Mouse (Mus musculus) forebrain, embryonic 13.5 days (tissue): ENCODE data around the gene Etl4. TPM values are rescaled to one million over a fixed set of nuclear protein-coding genes. Genes with fewer than 3 reads are reported as not detected.

Experiments used
- ATAC-seq: fragments of 200-750 bp; cut with Nextera tagmentation; 2 replicates; pipeline ENCODE4 v1.8.0; 2017
- H3K27ac ChIP-seq: fragments of 300-500 bp; sonication (generic); 2 replicates; pipeline ENCODE4 v1.5.1; 2015; ENCODE audit warnings: inconsistent platforms, mild to moderate bottlenecking, moderate library complexity
- H3K27me3 ChIP-seq: fragments of 300-500 bp; sonication (generic); 2 replicates; pipeline ENCODE4 v1.6.1; 2015; ENCODE audit warnings: mild to moderate bottlenecking, inconsistent platforms
- H3K36me3 ChIP-seq: fragments of 300-500 bp; sonication (generic); 2 replicates; pipeline ENCODE4 v1.6.1; 2015; ENCODE audit warnings: mild to moderate bottlenecking, inconsistent platforms; ENCODE audit not compliant: poor library complexity, severe bottlenecking
- H3K4me1 ChIP-seq: fragments of 300-500 bp; sonication (generic); 2 replicates; pipeline ENCODE4 v1.6.1; 2015; ENCODE audit warnings: inconsistent platforms
- H3K4me2 ChIP-seq: fragments of 300-500 bp; sonication (generic); 2 replicates; pipeline ENCODE4 v1.6.1; 2015; ENCODE audit warnings: inconsistent platforms, mild to moderate bottlenecking, moderate library complexity
- H3K4me3 ChIP-seq: fragments of 300-500 bp; sonication (generic); 2 replicates; pipeline ENCODE4 v1.5.1; 2015; ENCODE audit warnings: mild to moderate bottlenecking, inconsistent platforms
- H3K9ac ChIP-seq: fragments of 300-500 bp; sonication (generic); 2 replicates; pipeline ENCODE4 v1.6.1; 2015; ENCODE audit warnings: mild to moderate bottlenecking, inconsistent platforms
- H3K9me3 ChIP-seq: fragments of 300-500 bp; sonication (generic); replicated peaks from 2 replicates; pipeline ENCODE4 v1.6.1; 2016; ENCODE audit warnings: inconsistent platforms
- WGBS: fragments of 180-500 bp; shearing (Covaris S2); methylation state at CpG from one replicate; pipeline ENCODE4 v1.1.7; 2015; 5-methylcytosine and 5-hydroxymethylcytosine counted together
- polyA plus RNA-seq: library from polyadenylated mRNA; unstranded; fragments of >200 nt; fragmentation: Nextera tagmentation; extraction: Ambion mirVana; gene quantifications from 2 replicates; pipeline ENCODE4 v1.2.1, GENCODE M21; 2015

Etl4 gene
- polyA plus RNA-seq, 1 experiment from 2014 or later = 24.6 TPM

DNA sequence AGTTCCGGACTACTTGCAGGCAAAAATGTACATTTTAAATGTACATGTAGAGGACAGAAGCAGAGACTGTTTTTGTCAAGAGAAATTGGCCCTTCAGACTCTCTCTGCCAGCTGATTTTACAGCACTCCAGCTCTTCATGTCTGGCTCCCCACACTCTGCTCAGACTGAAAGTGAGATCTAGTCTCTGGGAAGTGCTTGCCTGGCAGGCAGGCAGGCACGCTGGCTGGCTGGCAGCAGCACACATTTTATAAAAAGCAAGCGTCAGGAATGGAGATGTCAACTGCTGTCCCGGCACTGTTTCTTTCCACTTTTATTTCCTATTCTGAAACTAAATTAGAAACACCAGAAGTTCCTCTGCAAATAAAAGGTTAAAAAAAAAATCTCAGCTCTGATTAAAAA, 339.8 kb downstream of the Etl4 start:
- Histone ChIP-seq H3K27ac (no peak overlapping the region), H3K4me1 (peaks cover 17% of the 10 kb centered on the region), H3K9ac (no peak overlapping the region), H3K4me3 (no peak overlapping the region), H3K9me3 (no peaks in the 10 kb centered on the region), H3K27me3 (no peaks in the 10 kb centered on the region), H3K4me2 (no peak overlapping the region), H3K36me3 (no peaks in the 10 kb centered on the region)
- WGBS = 68% methylated on average over 4 of the region's 4 CpGs
- 0 out of 2 replicates have a peak, but pooled peaks have one; percentile 57 for ATAC-seq

DNA sequence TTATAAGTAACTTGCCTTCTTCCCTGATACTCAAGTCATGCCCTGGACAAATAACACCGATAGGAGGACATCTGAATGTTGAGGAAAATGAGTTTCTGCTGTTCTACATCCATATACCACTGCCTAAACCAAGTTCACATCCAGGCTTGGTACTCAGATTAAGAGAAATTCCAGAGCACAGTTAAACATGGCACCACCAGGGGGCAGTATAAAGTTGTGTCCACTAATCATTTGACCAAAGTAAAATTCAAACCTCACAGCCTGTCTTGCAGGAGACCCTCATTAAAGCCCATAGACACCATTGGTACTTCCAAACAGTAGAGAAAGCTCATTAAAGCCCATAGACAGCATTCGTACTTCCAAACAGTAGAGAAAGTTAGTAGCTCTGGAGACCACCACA, 366.5 kb downstream of the Etl4 start:
- H3K27me3 ChIP-seq = no peaks in the 10 kb centered on the region
- H3K9ac ChIP-seq = no peak overlapping the region
- ATAC-seq = peak; percentile 43; the same call in 1 of the 2 replicates
- H3K4me1 ChIP-seq = no peaks in the 10 kb centered on the region
- H3K9me3 ChIP-seq = no peaks in the 10 kb centered on the region
- no peak overlapping the region for H3K4me2 ChIP-seq
- H3K36me3 ChIP-seq = no peaks in the 10 kb centered on the region
- 32% methylated on average over 2 of the region's 2 CpGs for WGBS
- H3K27ac ChIP-seq = no peak overlapping the region
- H3K4me3 ChIP-seq = no peak overlapping the region

- no peak for ATAC-seq
- no peak overlapping the region for H3K27ac ChIP-seq
- WGBS = 58% methylated on average over 2 of the region's 2 CpGs
- no peaks in the 10 kb centered on the region for H3K4me1 ChIP-seq
- no peaks in the 10 kb centered on the region for H3K9me3 ChIP-seq
- no peak overlapping the region for H3K9ac ChIP-seq
- no peaks in the 10 kb centered on the region for H3K27me3 ChIP-seq
- H3K4me2 ChIP-seq = no peak overlapping the region
- H3K36me3 ChIP-seq = no peaks in the 10 kb centered on the region
- H3K4me3 ChIP-seq = no peak overlapping the region
These were observed 372.3 kb downstream of the Etl4 start for GRCm38 (mm10) chr2:20281903-20282302.

GRCm38 (mm10) chr2:20284425-20284824, 374.8 kb downstream of the Etl4 start:
- no peak overlapping the region for H3K27ac ChIP-seq
- H3K4me2 ChIP-seq = no peak overlapping the region
- ATAC-seq = no peak
- H3K9ac ChIP-seq = no peak overlapping the region
- 85% methylated on average over 2 of the region's 2 CpGs for WGBS
- no peaks in the 10 kb centered on the region for H3K27me3 ChIP-seq
- no peaks in the 10 kb centered on the region for H3K4me1 ChIP-seq
- H3K9me3 ChIP-seq = no peaks in the 10 kb centered on the region
- H3K4me3 ChIP-seq = no peak overlapping the region
- H3K36me3 ChIP-seq = no peaks in the 10 kb centered on the region

DNA sequence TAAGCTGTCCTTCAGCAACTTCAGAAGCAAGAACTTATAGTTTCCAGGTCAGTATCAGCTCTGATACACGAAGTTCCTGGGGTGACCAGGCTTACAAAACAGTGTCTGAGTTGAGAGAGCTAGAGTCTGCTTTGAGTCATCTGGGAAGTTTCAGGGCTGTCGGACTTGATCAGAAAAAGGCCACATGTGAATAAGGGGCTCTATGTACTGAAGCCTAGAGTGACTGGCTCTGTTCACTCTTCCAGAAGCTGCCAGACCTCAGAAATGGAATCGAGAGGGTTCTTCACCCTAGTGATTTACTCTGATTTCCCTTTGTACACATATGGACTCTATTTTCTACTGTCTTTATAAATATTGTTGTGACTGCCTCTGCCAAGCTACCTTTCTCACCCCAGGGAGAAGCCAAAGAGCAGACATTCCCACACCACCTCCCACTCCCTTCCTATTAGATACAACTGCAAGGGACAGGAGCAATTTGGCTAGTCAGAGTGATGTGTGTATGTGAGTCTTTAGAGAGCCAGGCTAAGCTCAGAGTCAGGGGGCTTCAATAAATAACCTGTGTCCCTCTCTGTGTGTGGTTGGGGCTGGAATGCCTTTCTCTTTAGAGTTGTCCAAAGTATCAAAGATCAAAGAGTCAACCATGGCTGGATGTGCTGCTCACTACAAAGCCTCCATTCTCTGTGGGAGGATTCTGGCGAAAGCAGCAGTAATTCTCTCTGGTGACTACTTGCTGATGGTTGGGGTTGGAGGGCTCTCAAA, 381.6 kb downstream of the Etl4 start:
- no peak overlapping the region for H3K4me2 ChIP-seq
- no peak for ATAC-seq
- no peak overlapping the region for H3K9ac ChIP-seq
- H3K27me3 ChIP-seq = no peaks in the 10 kb centered on the region
- no peaks in the 10 kb centered on the region for H3K4me1 ChIP-seq
- WGBS = 67% methylated on average over 4 of the region's 4 CpGs
- no peaks in the 10 kb centered on the region for H3K9me3 ChIP-seq
- no peaks in the 10 kb centered on the region for H3K36me3 ChIP-seq
- H3K27ac ChIP-seq = no peak overlapping the region
- no peak overlapping the region for H3K4me3 ChIP-seq

DNA sequence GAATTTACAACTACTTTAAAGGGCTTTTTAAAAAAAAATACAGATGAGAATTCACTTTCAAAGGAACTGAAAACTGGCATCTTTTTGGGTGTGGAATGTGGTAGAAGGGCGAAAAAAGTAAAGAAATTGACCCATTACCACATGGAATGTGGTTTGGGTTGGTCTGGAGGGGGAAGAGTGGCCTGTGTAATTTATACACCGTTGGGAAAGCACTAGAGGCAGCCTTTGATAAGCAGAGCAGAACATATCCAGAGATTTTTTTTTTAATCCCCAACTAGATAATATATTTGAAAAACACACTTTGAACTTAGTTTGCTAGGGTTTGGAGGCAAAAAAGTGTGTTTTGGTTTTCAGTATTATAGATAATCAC, 382.1 kb downstream of the Etl4 start:
- H3K4me2 ChIP-seq = no peak overlapping the region
- no peak for ATAC-seq

GRCm38 (mm10) chr2:20293336-20293735, 383.8 kb downstream of the Etl4 start:
- no peak overlapping the region for H3K27ac ChIP-seq
- H3K9me3 ChIP-seq = no peaks in the 10 kb centered on the region
- 76% methylated on average over 8 of the region's 8 CpGs for WGBS
- H3K4me2 ChIP-seq = no peak overlapping the region
- ATAC-seq = no peak
- no peak overlapping the region for H3K9ac ChIP-seq
- no peaks in the 10 kb centered on the region for H3K36me3 ChIP-seq
- H3K4me3 ChIP-seq = no peak overlapping the region
- H3K4me1 ChIP-seq = no peaks in the 10 kb centered on the region
- no peaks in the 10 kb centered on the region for H3K27me3 ChIP-seq

More for the DNA sequence above, 382.1 kb downstream of the Etl4 start:
- Histone ChIP-seq H3K9ac (no peak overlapping the region), H3K9me3 (no peaks in the 10 kb centered on the region), H3K36me3 (no peaks in the 10 kb centered on the region), H3K4me3 (no peak overlapping the region), H3K27me3 (no peaks in the 10 kb centered on the region), H3K4me1 (no peaks in the 10 kb centered on the region), H3K27ac (no peak overlapping the region)
- WGBS = 52% methylated on average over 2 of the region's 2 CpGs

- H3K4me1 ChIP-seq = no peaks in the 10 kb centered on the region
- WGBS = 13% methylated on average over 4 of the region's 4 CpGs
- H3K27ac ChIP-seq = no peak overlapping the region
- no peaks in the 10 kb centered on the region for H3K36me3 ChIP-seq
- no peak overlapping the region for H3K9ac ChIP-seq
- H3K9me3 ChIP-seq = no peaks in the 10 kb centered on the region
- no peak for ATAC-seq
- H3K4me2 ChIP-seq = no peak overlapping the region
- no peak overlapping the region for H3K4me3 ChIP-seq
- no peaks in the 10 kb centered on the region for H3K27me3 ChIP-seq
These were observed 385.0 kb downstream of the Etl4 start for GRCm38 (mm10) chr2:20294596-20294995.

GRCm38 (mm10) chr2:20302517-20302916, 392.9 kb downstream of the Etl4 start:
- Histone ChIP-seq H3K4me3 (no peak overlapping the region), H3K4me1 (no peaks in the 10 kb centered on the region), H3K9ac (no peak overlapping the region), H3K27me3 (no peaks in the 10 kb centered on the region), H3K4me2 (no peak overlapping the region), H3K36me3 (no peaks in the 10 kb centered on the region), H3K27ac (no peak overlapping the region), H3K9me3 (no peaks in the 10 kb centered on the region)
- ATAC-seq = no peak
- WGBS = 97% methylated on average over 3 of the region's 3 CpGs

- Histone ChIP-seq H3K36me3 (no peaks in the 10 kb centered on the region), H3K4me1 (no peaks in the 10 kb centered on the region), H3K27ac (no peak overlapping the region), H3K9ac (no peak overlapping the region), H3K9me3 (no peaks in the 10 kb centered on the region), H3K4me3 (no peak overlapping the region), H3K27me3 (no peaks in the 10 kb centered on the region), H3K4me2 (no peak overlapping the region)
- ATAC-seq = no peak
- 55% methylated on average over 1 of the region's 1 CpGs for WGBS
These were observed 415.4 kb downstream of the Etl4 start for GRCm38 (mm10) chr2:20324954-20325353.

GRCm38 (mm10) chr2:20336176-20336575, 426.6 kb downstream of the Etl4 start:
- Histone ChIP-seq H3K27me3 (no peaks in the 10 kb centered on the region), H3K9me3 (no peaks in the 10 kb centered on the region), H3K4me1 (peaks cover 13% of the 10 kb centered on the region), H3K36me3 (no peaks in the 10 kb centered on the region), H3K4me2 (no peak overlapping the region), H3K9ac (no peak overlapping the region), H3K4me3 (no peak overlapping the region), H3K27ac (no peak overlapping the region)
- ATAC-seq = no peak
- 91% methylated on average over 6 of the region's 6 CpGs for WGBS

- H3K27me3 ChIP-seq = no peaks in the 10 kb centered on the region
- H3K9me3 ChIP-seq = no peaks in the 10 kb centered on the region
- H3K4me1 ChIP-seq = peaks cover 13% of the 10 kb centered on the region
- H3K4me2 ChIP-seq = peak overlapping the region; percentile 59
- no peaks in the 10 kb centered on the region for H3K36me3 ChIP-seq
- H3K4me3 ChIP-seq = peak overlapping the region; percentile 34
- no peak for ATAC-seq
- H3K27ac ChIP-seq = no peak overlapping the region
- peak overlapping the region; percentile 48; the same call in 1 of the 2 replicates for H3K9ac ChIP-seq
- WGBS = 39% methylated on average over 7 of the region's 7 CpGs
These were observed 429.6 kb downstream of the Etl4 start for GRCm38 (mm10) chr2:20339016-20339734.
